Mouse (Mus musculus): ENCODE data around the gene Fam160b1.

Gene Fam160b1

GRCm38 (mm10) chr19:57344678-57345077 is 15.8 kb upstream of the Fam160b1 start:
- no peak for DNase-seq (ENCODE audit: low spot score)

GRCm38 (mm10) chr19:57349096-57349495 is 11.4 kb upstream of the Fam160b1 start:
- no peak for DNase-seq (ENCODE audit: low spot score)

DNA sequence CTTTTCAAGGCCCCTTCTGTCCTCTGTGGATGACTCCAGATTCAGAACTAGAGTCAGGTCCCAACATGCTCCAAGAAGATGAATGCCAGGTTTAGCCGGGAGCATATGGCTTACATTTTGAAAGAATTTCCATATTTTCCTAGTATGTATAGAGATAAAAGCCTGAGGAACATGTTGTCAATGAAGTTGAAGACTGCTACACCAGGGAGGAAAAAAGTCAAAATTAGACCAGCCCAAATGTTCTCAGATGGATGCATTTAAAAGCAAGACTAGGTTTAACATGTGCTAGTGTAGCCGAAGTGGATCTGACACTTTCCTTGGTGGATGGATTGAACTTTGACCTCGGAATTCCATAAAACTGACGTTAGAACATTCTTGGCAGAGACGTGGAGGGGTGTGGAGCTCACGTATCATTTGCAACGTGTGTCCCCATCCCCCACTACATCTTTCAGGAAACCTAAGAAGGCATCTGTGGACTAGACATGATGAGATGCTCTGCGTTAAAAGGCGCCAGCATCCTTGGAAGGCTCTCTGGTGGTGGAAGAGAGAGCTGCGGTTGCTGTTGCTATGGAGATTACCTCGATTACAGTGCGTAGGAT is 8.0 kb upstream of the Fam160b1 start:
- no peak for DNase-seq (ENCODE audit: low spot score)

DNA sequence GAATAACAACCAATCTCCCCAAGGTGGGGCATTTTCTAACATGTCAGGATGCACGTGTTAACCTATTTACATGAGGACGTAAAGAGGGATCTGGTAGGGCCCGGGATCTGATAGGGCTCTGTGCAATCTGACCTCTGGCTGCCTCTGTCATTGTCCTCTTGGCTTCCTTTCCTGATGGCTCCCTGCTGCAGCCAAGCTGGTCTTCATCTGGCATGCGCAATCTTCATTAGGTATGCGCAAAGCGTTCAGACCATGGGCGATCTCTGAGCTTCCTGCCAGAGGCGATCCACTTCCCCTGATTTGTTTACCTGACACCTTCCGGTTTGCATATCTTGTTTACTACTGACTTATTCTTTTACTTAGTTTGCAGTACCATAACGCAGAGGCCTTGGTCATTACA is 7.3 kb upstream of the Fam160b1 start:
- DNase-seq (ENCODE audit: low spot score) = no peak

DNA sequence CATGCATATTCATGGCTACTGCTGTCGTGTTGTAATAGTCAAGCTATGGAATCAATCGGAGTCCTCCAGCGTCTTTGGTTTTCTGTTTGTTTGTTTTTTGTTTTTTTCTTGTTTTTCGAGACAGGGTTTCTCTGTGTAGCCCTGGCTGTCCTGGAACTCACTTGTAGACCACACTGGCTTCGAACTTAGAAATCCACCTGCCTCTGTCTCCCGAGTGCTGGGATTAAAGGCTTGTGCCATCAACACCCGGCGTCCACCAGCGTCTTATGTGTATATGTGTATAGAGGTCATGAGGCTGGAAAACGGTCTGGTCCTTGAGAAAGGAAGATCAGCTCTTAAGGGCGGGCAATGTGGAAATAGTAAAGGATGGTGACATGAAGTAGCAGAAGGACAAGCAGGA is 6.4 kb upstream of the Fam160b1 start:
- no peak for DNase-seq (ENCODE audit: low spot score)

DNA sequence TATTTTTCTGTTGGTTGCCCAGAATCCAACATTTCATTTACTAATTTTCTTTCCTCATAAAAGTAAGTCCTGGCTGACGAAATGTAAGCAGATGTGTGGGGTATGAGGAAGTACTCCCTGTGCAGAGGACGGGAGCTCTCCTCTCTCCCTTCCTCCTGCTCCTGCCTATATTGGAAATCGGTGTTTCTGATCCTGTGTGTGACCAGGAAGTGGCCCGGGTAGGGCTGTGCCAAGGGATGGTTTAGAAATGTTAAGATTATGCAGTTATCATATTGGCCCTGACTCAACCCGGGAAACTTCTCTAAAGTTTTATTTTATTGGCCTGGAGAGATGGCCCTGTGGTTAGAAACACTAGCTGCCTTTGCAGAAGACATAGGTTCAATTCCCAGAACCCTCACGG is 5.8 kb upstream of the Fam160b1 start:
- DNase-seq (ENCODE audit: low spot score) = no peak

DNA sequence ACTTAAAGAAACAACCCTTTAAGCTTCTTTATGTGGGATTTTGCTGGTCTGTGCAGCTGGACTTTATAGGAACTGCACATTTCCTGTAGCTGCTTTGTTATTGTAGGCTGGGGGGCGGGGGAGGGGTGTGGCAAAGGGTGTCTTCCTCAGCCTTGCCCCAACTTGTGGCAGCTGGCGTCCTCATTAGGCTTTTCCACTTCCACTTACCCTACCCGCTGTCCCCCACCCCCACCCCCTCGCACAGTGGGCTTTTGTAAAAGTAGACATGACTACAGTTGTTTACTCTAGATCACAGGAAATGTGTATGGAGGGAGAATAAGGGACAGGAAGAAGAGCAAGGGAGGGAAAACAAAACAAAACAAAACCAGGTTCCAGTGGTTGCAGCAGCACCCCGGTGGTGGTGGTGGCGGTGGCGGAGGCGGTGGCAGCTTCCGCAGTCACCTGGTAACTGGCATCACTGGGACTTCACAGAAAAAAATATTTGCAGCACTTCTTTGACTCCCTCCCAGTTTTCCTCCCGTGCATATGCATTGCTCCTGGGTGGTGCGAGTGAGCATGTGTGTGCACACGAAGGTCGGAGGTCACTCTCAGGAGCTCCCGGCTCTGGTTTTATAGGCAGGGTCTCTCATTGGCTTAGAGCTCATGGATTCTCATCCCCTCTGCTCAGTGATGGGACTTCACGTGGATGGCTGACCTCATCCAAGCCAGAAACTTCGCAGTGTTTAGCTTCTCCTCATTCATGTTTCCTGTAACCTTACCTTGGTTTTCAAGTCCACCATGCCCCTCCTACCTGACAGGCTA is 4.8 kb upstream of the Fam160b1 start:
- no peak for DNase-seq (ENCODE audit: low spot score)

DNA sequence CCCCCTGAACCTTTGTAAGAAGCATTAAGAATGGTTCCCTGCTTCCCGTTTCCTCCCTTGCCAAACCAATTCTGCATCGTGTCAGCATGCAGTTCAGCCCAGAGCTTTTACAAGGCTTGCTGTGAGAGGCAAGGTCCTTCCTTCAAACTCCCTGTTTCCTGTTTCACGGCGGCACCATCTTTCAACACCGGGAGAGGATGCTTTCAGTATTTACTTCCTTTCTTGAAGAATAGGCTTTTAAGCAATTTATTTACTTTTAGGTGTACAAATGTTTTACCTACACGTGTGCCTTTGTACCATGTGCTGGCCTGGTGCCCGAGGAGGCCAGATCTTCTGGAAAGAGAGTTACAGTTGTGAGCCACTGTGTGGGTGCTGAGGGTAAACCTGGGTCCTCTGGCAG is 4.2 kb upstream of the Fam160b1 start:
- no peak for DNase-seq (ENCODE audit: low spot score)

DNA sequence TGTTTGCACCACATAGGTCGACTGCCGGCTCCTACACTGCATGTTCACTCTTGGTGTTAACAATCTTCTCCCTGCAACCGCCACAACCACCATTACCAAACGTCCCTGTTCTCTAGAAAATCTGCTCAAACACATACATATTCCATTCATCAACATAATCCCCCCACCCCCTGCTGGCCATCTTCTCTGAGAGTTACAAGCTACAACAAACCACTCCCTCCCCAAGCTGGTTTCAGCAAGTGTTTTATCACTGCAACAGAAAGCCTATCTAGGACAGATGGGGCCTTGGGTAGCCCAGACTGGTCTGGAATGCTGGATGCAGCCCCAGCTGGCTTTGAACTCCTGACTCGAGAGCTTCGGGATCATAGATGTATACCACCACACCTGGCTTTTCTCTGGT is 3.2 kb upstream of the Fam160b1 start:
- no peak for DNase-seq (ENCODE audit: low spot score)

DNA sequence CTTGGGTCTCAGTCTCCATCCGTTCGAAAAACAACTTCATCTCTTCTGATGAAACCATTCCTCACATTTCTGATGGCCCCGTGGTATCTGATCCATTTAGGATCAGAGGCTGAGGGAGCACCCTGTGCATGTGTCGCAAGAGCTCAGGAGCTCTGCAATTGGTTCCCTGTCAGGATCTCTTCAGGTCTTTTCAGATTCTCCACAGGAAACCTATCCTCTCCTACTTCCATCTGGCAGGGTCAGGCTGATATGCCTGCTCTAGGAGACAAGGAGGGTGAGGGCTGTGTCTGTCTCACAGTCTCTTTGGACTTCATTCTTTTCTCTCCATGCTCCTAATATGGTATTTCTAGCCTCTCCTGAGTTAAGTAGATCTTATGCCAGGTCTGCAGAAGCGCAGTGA is 2.7 kb upstream of the Fam160b1 start:
- no peak for DNase-seq (ENCODE audit: low spot score)

DNA sequence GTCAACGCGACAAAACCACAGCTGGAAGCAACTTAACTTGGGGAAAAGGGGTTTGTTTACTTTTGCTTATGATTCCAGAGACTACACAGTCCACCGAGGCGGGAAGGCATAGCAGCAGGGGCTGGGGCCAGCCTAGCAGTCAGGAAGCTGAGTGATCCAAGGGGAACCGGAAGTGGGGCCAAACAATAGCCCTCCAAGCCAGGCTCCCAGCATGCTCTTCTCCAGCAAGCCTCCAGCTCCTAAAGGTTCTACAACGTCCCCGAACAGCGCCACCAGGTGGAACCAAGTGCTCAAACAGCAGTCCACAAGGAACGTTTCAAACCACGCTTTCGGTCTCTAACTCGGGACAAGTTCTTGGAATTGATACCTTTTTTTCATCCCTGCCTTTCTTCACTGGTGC is 2.2 kb upstream of the Fam160b1 start:
- DNase-seq (ENCODE audit: low spot score) = peak; percentile 26

GRCm38 (mm10) chr19:57358836-57359598 is 1.5 kb upstream of the Fam160b1 start:
- no peak for DNase-seq (ENCODE audit: low spot score)

- DNase-seq (ENCODE audit: low spot score) = no peak
These were observed 666 bp upstream of the Fam160b1 start for GRCm38 (mm10) chr19:57359701-57360326.

- peak; percentile 29 for DNase-seq (ENCODE audit: low spot score)
These were observed 855 bp downstream of the Fam160b1 start for GRCm38 (mm10) chr19:57361131-57361938.

- no peak for DNase-seq (ENCODE audit: low spot score)
These were observed 1.4 kb downstream of the Fam160b1 start for GRCm38 (mm10) chr19:57361939-57362307.

DNA sequence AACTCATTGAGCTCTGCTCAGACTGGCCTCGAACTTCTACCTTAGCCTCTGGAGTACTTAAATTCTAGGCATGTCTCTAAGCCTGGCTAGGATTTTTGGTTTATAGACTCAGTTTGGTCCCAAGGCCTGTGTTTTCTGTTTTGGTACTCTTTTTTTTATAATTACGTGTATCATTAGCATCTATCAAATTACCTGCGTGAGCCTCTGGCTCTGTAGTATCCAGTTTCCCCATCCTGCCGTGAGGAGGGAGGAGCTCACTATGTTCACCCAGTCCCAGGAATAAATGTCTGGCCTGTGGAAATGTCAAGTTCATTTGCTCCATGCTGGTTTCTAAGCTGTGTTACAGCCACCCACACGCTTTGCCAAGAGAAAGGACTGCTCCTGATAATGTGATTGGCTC is 2.1 kb downstream of the Fam160b1 start:
- DNase-seq (ENCODE audit: low spot score) = no peak

GRCm38 (mm10) chr19:57363076-57363475 is 2.6 kb downstream of the Fam160b1 start:
- DNase-seq (ENCODE audit: low spot score) = no peak

DNA sequence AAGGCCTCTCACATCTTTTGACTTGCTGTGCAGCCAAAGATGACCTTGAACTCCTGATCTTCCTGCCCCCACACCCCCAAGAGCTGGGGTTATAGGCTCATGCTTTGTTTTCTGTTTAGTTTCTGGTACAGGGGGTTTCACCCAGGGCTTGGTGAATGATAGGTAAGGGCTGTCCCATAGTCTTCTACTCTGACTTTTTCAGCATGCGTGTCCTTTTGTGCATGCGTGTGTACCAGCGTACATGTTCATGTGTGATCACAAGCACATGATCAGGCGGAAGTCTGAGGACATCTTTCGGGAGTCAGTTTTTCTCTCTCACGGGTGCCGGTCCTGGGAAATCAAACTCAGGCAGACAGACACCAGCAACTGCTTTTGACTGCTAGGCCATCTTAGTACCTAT is 3.1 kb downstream of the Fam160b1 start:
- DNase-seq (ENCODE audit: low spot score) = no peak

DNA sequence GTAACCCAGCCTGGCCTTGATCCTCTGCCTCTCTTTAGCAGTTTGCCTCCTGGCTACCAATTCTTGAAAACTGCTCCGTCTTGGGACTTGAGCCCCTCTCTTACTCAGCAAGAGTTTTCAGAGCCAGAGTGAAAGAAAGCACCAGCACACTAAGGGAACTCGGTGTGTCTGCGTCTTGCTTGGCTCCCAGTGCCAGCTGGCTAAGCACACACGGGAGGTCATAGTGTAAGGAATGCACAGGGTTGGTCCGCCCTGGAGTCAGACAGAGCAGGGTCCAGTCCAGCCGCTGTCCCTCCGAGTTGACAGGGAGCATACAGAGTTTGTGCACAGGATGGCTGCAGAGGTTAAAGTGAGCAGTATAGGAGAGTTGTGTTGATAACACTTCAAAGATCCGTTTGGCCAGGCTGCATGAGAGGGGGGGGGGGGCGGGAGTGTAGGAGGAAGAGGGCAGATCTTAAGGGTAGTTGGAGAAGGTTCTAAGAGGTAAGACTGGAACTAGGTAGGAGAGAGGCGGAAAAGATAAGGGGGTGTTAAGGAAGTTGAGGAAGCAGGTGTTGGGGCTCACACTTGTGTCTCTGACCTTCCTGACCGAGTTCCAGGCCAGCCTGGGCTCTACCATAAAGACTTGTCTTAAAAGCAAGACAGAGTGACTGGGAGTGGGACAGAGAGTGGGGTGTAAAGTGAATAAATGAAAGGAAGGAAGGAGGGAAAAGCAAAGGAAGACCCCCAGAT is 4.6 kb downstream of the Fam160b1 start:
- DNase-seq (ENCODE audit: low spot score) = no peak

GRCm38 (mm10) chr19:57366007-57366406 is 5.5 kb downstream of the Fam160b1 start:
- no peak for DNase-seq (ENCODE audit: low spot score)

DNA sequence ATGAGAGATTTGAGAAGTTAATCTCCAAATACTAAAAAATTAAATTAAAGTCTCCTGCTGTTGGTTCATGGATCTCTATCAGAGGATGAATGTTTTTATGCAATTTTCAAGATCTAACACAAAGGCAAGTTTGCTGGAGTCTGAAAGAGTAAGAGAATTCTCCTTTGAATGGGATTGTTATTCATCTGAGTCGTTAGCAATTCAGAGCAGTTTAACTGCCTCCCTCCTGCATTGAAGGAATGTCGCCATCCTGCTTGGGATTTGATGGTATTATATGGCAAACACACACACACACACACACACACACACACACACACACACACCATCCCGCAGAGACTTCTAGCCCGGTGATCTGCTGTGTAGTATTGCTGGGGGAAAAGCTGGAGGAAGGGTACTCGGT is 6.1 kb downstream of the Fam160b1 start:
- DNase-seq (ENCODE audit: low spot score) = no peak

All from ovary, adult 18-20 months (tissue).